Mouse (Mus musculus) C2C12 (cell line): ENCODE measurements around the gene Cipc.

Source experiments
- CEBPB ChIP-seq: IDR thresholded peaks from one replicate; pipeline ENCODE4 v1.6.1; 2011; ENCODE audit warnings: low read depth, mild to moderate bottlenecking, control low read depth, moderate library complexity
- CTCF ChIP-seq: IDR thresholded peaks from one replicate; pipeline ENCODE4 v1.5.1; 2011; ENCODE audit not compliant: control insufficient read depth, insufficient read depth, insufficient read length
- MAX ChIP-seq: IDR thresholded peaks from one replicate; pipeline ENCODE4 v1.6.1; 2011; ENCODE audit warnings: mild to moderate bottlenecking, control low read depth

- TF ChIP-seq CTCF: no peak
- no peak for TF ChIP-seq MAX
- no peak for TF ChIP-seq CEBPB
Observed at GRCm38 (mm10) chr12:86994166-86994565, 47.3 kb downstream of the Cipc start.
